Mouse (Mus musculus) ovary, postnatal 10 days (tissue): ENCODE data around the gene Kif13a.

Source experiments
- DNase-seq: peaks from one replicate; pipeline ENCODE4 v3.0.0; 2022; ENCODE audit warnings: low spot score

The Kif13a gene

GRCm38 (mm10) chr13:46883976-46884375, 45.7 kb downstream of the Kif13a start:
- DNase-seq = no peak

- no peak for DNase-seq
These were observed 46.3 kb downstream of the Kif13a start for GRCm38 (mm10) chr13:46883381-46883780.

GRCm38 (mm10) chr13:46880736-46881135, 48.9 kb downstream of the Kif13a start:
- DNase-seq = no peak

GRCm38 (mm10) chr13:46880243-46880642, 49.4 kb downstream of the Kif13a start:
- no peak for DNase-seq

GRCm38 (mm10) chr13:46877049-46877448, 52.6 kb downstream of the Kif13a start:
- no peak for DNase-seq

- DNase-seq = no peak
These were observed 54.3 kb downstream of the Kif13a start for GRCm38 (mm10) chr13:46875377-46875776.

- DNase-seq = no peak
These were observed 56.9 kb downstream of the Kif13a start for GRCm38 (mm10) chr13:46872732-46873131.

- no peak for DNase-seq
These were observed 57.5 kb downstream of the Kif13a start for GRCm38 (mm10) chr13:46872194-46872593.

GRCm38 (mm10) chr13:46869464-46869863, 60.2 kb downstream of the Kif13a start:
- DNase-seq = no peak

GRCm38 (mm10) chr13:46863169-46863748, 66.4 kb downstream of the Kif13a start:
- no peak for DNase-seq

GRCm38 (mm10) chr13:46859876-46860275, 69.8 kb downstream of the Kif13a start:
- no peak for DNase-seq

GRCm38 (mm10) chr13:46859173-46859572, 70.5 kb downstream of the Kif13a start:
- no peak for DNase-seq

GRCm38 (mm10) chr13:46858835-46859152, 70.9 kb downstream of the Kif13a start:
- DNase-seq = no peak

GRCm38 (mm10) chr13:46858143-46858834, 71.4 kb downstream of the Kif13a start:
- no peak for DNase-seq

- no peak for DNase-seq
These were observed 75.2 kb downstream of the Kif13a start for GRCm38 (mm10) chr13:46854456-46854855.

GRCm38 (mm10) chr13:46852470-46852869, 77.2 kb downstream of the Kif13a start:
- no peak for DNase-seq

- no peak for DNase-seq
These were observed 84.2 kb downstream of the Kif13a start for GRCm38 (mm10) chr13:46845456-46845855.

GRCm38 (mm10) chr13:46844561-46845235, 85.0 kb downstream of the Kif13a start:
- DNase-seq = no peak

- no peak for DNase-seq
These were observed 86.0 kb downstream of the Kif13a start for GRCm38 (mm10) chr13:46843646-46844045.

- no peak for DNase-seq
These were observed 87.5 kb downstream of the Kif13a start for GRCm38 (mm10) chr13:46842185-46842584.

- no peak for DNase-seq
These were observed 88.0 kb downstream of the Kif13a start for GRCm38 (mm10) chr13:46841668-46842067.

GRCm38 (mm10) chr13:46840676-46841075, 89.0 kb downstream of the Kif13a start:
- no peak for DNase-seq

GRCm38 (mm10) chr13:46839236-46839635, 90.4 kb downstream of the Kif13a start:
- no peak for DNase-seq
